Mouse (Mus musculus): ENCODE data around the gene Utp11.

GRCm38 (mm10) chr4:124658412-124658851 is 35.0 kb downstream of the Utp11 start:
- TF ChIP-seq CTCF (IDR thresholded peaks at IDR 0.05) (no peak), EP300 (IDR thresholded peaks at IDR 0.05) (no peak)
